Mouse (Mus musculus) limb, embryonic 15.5 days (tissue): Measurements from ENCODE around the gene Hsf5. TPM values are rescaled to one million over a fixed set of nuclear protein-coding genes. Genes with fewer than 3 reads are reported as not detected.
A peak's percentile ranks its signal among the peaks of the same experiment; 100 is the strongest.

Experiments
- ATAC-seq: fragments of 200-750 bp; cut with Nextera tagmentation; 2 replicates; pipeline ENCODE4 v1.8.0; 2017; ENCODE audit warnings: low read depth, moderate TSS enrichment; ENCODE audit not compliant: insufficient number of reproducible peaks, low FRiP score, low TSS enrichment
- H3K27ac ChIP-seq: fragments of 300-500 bp; sonication (generic); 2 replicates; pipeline ENCODE4 v1.5.1; 2015; ENCODE audit warnings: moderate library complexity, mild to moderate bottlenecking, inconsistent platforms
- H3K27me3 ChIP-seq: fragments of 300-500 bp; sonication (generic); 2 replicates; pipeline ENCODE4 v1.6.1; 2015; ENCODE audit warnings: inconsistent platforms
- H3K36me3 ChIP-seq: fragments of 300-500 bp; sonication (generic); 2 replicates; pipeline ENCODE4 v1.6.1; 2015; ENCODE audit warnings: inconsistent platforms
- H3K4me1 ChIP-seq: fragments of 300-500 bp; sonication (generic); 2 replicates; pipeline ENCODE4 v1.6.1; 2015; ENCODE audit warnings: inconsistent platforms
- H3K4me2 ChIP-seq: fragments of 300-500 bp; sonication (generic); 2 replicates; pipeline ENCODE4 v1.6.1; 2015; ENCODE audit warnings: mild to moderate bottlenecking, inconsistent platforms
- H3K4me3 ChIP-seq: fragments of 300-500 bp; sonication (generic); 2 replicates; pipeline ENCODE4 v1.5.1; 2015; ENCODE audit warnings: mild to moderate bottlenecking, inconsistent platforms
- H3K9ac ChIP-seq: fragments of 300-500 bp; sonication (generic); 2 replicates; pipeline ENCODE4 v1.6.1; 2015; ENCODE audit warnings: inconsistent platforms
- H3K9me3 ChIP-seq: fragments of 300-500 bp; sonication (generic); 2 replicates; pipeline ENCODE4 v1.6.1; 2016; ENCODE audit warnings: inconsistent platforms
- WGBS: fragments of 180-500 bp; shearing (Covaris S2); methylation state at CpG from one replicate; pipeline ENCODE4 v1.1.7; 2015; 5-methylcytosine and 5-hydroxymethylcytosine counted together
- polyA plus RNA-seq: library from polyadenylated mRNA; unstranded; fragments of >200 nt; fragmentation: Nextera tagmentation; extraction: Ambion mirVana; gene quantifications from 2 replicates; pipeline ENCODE4 v1.2.1, GENCODE M21; 2015

Hsf5 gene
- polyA plus RNA-seq, 1 experiment from 2014 or later, result 0.22 TPM

DNA sequence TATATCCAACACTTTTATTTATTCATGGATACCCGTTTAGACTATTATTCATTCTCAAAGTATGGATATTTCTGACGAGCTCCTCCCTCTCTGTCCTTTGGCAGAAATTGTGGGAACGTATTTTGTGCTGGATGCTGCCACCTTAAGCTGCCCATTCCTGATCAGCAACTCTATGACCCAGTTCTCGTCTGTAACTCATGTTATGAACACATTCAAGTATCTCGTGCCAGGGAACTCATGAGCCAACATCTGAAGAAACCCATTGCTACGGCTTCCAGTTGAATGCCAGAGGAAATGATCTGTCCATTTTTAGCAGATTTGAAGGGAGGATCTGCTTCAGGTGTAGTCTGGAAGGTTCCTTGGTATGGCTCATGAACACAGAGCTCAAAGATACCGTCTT is 3.0 kb upstream of the Hsf5 start:
- no peak for ATAC-seq
- Histone ChIP-seq H3K9me3 (no peaks in the 10 kb centered on the region), H3K4me2 (no peak overlapping the region), H3K9ac (no peak overlapping the region), H3K4me3 (no peak overlapping the region), H3K27ac (no peak overlapping the region), H3K27me3 (no peaks in the 10 kb centered on the region), H3K4me1 (peaks cover under 1% of the 10 kb centered on the region; the same call in 1 of the 2 replicates), H3K36me3 (peaks cover 96% of the 10 kb centered on the region)
- WGBS, result 88% methylated on average over 7 of the region's 7 CpGs

DNA sequence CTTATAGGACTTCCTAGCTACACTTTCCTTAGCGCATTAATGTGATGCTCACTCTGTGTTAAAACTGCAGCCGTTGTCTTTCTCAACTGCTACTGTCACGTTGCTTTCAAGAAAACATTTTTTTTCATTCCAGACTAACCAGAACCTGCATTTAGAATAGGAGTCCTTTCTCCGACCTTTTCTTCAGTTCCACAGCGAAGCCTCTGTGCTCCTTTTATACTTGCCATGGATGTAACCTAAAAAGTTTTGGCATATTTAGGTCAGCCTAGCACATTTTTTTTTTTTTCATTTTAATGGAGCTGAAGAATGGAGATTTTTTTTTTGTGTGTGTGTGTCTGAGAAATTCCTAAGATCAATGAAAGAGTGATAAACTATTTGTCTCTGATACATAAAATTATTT is 1.4 kb upstream of the Hsf5 start:
- H3K27me3 ChIP-seq, result no peaks in the 10 kb centered on the region

DNA sequence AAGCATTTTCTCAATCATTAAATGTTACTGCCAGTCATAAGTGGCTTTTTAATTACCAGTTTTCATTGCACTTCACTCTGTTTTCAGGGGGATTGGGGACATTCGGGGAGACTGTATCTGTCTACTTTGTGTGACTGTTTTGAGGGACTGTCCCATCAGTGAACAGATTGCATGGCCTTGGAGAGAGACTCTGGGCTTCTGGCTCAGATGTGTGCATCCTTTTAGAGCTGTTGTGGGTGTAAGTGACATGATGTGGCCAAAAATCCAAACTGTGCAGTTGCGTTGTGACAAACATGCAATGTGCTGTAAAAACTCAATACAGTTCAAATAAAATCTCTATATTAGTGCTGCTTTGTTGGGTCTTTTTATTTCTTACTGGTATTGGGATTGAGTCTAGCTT is 1.0 kb upstream of the Hsf5 start:
- 93% methylated on average over 2 of the region's 2 CpGs for WGBS
- H3K4me3 ChIP-seq, result no peak overlapping the region
- ATAC-seq, result no peak
- no peak overlapping the region for H3K27ac ChIP-seq
- no peaks in the 10 kb centered on the region for H3K4me1 ChIP-seq
- no peaks in the 10 kb centered on the region for H3K27me3 ChIP-seq
- H3K9ac ChIP-seq, result no peak overlapping the region
- H3K4me2 ChIP-seq, result no peak overlapping the region
- no peaks in the 10 kb centered on the region for H3K9me3 ChIP-seq
- peaks cover 79% of the 10 kb centered on the region for H3K36me3 ChIP-seq

More for the DNA sequence above, 1.4 kb upstream of the Hsf5 start:
- no peak for ATAC-seq
- Histone ChIP-seq H3K4me2 (no peak overlapping the region), H3K9ac (no peak overlapping the region), H3K27ac (no peak overlapping the region), H3K4me3 (no peak overlapping the region), H3K4me1 (no peaks in the 10 kb centered on the region), H3K9me3 (no peaks in the 10 kb centered on the region), H3K36me3 (peaks cover 83% of the 10 kb centered on the region)
- WGBS, result 94% methylated on average over 5 of the region's 5 CpGs

DNA sequence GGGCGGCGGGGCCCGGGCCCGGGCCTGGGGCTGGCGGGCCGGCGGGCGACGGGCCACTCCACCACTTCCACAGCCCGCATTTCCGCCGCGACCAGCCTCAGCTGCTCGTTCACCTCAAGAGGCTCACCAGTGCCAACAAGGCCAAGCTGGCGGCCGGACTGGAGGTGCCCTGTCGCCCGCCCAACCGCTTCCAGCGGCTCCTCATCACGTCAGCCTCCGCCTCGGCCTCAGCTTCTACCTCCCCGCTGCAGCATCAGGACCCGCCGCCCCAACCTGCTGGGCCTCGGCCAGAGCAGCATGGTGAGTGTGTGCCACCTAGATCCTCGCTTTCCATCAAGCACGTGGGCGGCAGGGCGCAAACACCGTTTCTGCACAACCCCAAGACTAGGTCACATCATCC is 642 bp downstream of the Hsf5 start:
- WGBS, result 93% methylated on average over 32 of the region's 32 CpGs
- no peak for ATAC-seq
- Histone ChIP-seq H3K4me2 (no peak overlapping the region), H3K36me3 (peaks cover 63% of the 10 kb centered on the region), H3K9me3 (no peaks in the 10 kb centered on the region), H3K9ac (no peak overlapping the region), H3K4me1 (no peaks in the 10 kb centered on the region), H3K27ac (no peak overlapping the region), H3K4me3 (no peak overlapping the region), H3K27me3 (no peaks in the 10 kb centered on the region)

DNA sequence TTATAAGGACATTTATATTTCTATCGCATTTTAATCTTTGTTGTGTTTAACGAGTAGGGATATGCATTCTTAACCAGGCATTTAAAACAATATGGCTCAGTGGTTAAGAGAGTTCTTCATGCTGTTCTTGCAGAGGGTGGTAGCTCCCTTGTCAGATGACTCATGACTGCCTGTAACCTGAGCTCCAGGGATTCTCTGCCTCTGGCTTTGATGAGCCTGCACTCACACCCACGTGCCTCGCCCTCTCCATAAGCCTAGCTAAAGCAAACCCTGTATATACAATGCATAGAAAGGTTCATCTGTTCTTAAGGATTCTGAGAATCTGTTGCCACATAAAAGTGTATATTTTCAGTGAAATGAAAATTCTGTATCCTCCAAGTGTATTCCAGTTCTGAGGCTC is 6.2 kb downstream of the Hsf5 start:
- Histone ChIP-seq H3K4me3 (no peak overlapping the region), H3K27ac (no peak overlapping the region), H3K9me3 (no peaks in the 10 kb centered on the region), H3K9ac (no peak overlapping the region), H3K27me3 (no peaks in the 10 kb centered on the region), H3K4me2 (no peak overlapping the region), H3K4me1 (no peaks in the 10 kb centered on the region), H3K36me3 (peaks cover 26% of the 10 kb centered on the region)
- 63% methylated on average over 4 of the region's 4 CpGs for WGBS
- ATAC-seq, result no peak

DNA sequence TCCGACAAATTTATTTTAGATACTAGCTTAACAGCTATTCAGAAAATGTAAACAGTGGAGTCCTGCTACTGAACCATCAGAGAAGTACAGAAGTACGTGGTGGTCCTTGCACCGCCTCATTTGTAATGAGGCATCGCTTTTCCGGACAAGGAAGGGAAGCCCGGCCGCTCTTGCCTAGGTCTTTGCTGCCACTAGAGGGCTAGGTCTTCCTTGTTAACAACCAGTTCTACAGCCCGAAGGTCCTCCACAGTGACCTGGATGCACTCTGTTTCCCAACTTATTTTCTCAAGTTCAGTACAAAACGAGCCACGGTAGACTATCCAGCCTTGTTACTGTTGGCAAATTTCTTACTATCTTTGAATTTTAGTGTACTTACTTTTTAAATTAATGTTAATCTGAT is 12.9 kb downstream of the Hsf5 start:
- H3K27ac ChIP-seq, result no peak overlapping the region
- H3K9ac ChIP-seq, result no peak overlapping the region
- 27% methylated on average over 10 of the region's 10 CpGs for WGBS

DNA sequence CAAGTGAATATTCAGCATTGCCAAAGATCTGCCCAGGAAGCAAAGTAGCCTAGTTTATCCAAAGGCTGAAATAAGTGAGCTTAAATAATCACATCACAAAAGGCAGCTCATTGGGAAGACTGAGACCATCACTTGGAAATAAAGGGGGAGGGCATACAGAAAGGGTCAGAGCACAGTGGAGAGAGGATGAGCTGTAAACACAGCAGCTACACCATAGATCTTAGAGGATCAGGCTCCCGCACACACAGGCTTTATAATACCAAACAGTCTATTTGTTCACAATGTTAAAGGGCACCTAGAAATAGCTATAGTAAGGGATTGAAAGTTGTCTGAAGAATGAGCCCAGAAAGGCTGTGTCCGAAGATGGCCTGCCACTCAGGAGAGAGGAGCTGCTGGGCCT is 21.8 kb downstream of the Hsf5 start:
- Histone ChIP-seq H3K4me3 (peak overlapping the region; percentile 47), H3K9ac (peak overlapping the region; percentile 55), H3K27ac (no peak overlapping the region), H3K4me2 (peak overlapping the region; percentile 78), H3K9me3 (no peaks in the 10 kb centered on the region), H3K36me3 (no peaks in the 10 kb centered on the region), H3K27me3 (no peaks in the 10 kb centered on the region), H3K4me1 (peaks cover 6% of the 10 kb centered on the region; the same call in 1 of the 2 replicates)
- 26% methylated on average over 2 of the region's 2 CpGs for WGBS
- ATAC-seq, result no peak

More for the DNA sequence above, 12.9 kb downstream of the Hsf5 start:
- Histone ChIP-seq H3K36me3 (peaks cover 3% of the 10 kb centered on the region; the same call in 1 of the 2 replicates), H3K4me2 (no peak overlapping the region), H3K4me3 (no peak overlapping the region), H3K27me3 (no peaks in the 10 kb centered on the region), H3K9me3 (no peaks in the 10 kb centered on the region), H3K4me1 (no peaks in the 10 kb centered on the region)
- ATAC-seq, result no peak

DNA sequence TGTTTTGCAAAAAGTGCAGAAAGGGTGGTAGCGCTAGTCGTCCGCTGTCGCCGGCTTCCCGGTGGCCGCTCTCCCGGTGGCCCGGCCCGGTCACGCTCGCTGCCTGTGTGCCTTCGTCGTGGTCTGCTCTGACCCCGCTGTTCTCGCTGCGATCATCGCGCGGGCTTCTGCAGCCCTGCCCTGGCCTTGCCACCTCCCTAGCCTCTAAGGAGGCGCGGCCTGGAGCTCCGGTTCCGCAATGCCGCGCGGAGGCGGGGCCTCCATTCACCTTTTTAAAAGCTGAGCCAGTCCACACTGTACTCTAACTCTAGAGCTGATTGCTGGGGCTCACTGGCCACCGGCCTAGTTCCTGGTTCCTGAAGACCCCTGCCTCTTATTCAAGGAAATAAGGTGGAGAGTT is 22.2 kb downstream of the Hsf5 start:
- no peak overlapping the region for H3K27ac ChIP-seq
- no peaks in the 10 kb centered on the region for H3K36me3 ChIP-seq
- peak overlapping the region; percentile 47 for H3K4me3 ChIP-seq
- no peaks in the 10 kb centered on the region for H3K9me3 ChIP-seq
- no peaks in the 10 kb centered on the region for H3K27me3 ChIP-seq
- peak overlapping the region; percentile 55 for H3K9ac ChIP-seq
- H3K4me1 ChIP-seq, result peaks cover 6% of the 10 kb centered on the region; the same call in 1 of the 2 replicates
- 2% methylated on average over 29 of the region's 29 CpGs for WGBS
- no peak for ATAC-seq
- H3K4me2 ChIP-seq, result peak overlapping the region; percentile 78

DNA sequence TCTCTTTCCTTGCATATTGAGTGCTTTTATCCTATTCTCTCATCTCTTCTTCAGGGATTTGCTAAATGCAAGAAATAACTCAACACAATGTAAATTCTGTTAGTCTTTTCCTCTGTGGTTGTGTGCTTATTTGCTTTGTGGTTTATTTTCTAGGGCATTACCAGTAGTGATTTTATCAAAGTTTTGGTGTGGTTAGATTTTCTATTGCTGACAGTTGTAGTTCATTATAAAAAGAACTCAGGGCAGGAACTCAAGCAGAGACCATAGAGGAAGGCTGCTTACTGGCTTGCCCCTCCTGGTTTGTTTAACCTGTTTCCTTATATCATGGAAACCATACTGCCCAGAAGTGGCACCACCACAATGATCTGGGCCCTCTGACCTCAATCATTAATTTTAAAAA is 25.9 kb downstream of the Hsf5 start:
- Histone ChIP-seq H3K4me2 (no peak overlapping the region), H3K27ac (no peak overlapping the region), H3K4me1 (peaks cover 6% of the 10 kb centered on the region; the same call in 1 of the 2 replicates), H3K36me3 (no peaks in the 10 kb centered on the region), H3K4me3 (no peak overlapping the region), H3K9me3 (no peaks in the 10 kb centered on the region), H3K27me3 (no peaks in the 10 kb centered on the region), H3K9ac (no peak overlapping the region)
- no peak for ATAC-seq

DNA sequence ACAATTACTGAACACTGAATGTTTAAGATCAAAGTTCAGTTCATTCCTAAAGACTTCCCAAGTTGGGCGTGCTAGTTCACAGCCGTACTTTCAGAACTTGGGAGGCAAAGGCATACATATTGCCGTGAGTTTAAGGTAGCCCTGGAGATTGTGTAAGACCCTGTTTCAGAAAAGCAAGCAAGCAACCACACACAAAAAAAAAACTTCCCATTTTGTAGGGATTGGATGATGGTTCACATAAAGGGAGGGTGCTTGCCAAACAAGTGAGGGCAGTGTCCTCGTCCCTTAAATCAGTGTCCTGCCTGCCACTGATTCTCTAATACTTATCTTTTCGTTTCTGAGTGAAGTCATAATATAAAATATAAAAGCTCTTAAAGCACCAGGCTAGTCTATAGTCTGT is 37.7 kb downstream of the Hsf5 start:
- WGBS, result 77% methylated on average over 5 of the region's 5 CpGs
- H3K27ac ChIP-seq, result no peak overlapping the region
- ATAC-seq, result no peak
- no peaks in the 10 kb centered on the region for H3K36me3 ChIP-seq
- H3K27me3 ChIP-seq, result no peaks in the 10 kb centered on the region
- no peak overlapping the region for H3K4me2 ChIP-seq
- no peaks in the 10 kb centered on the region for H3K9me3 ChIP-seq
- no peak overlapping the region for H3K4me3 ChIP-seq
- H3K4me1 ChIP-seq, result no peaks in the 10 kb centered on the region
- no peak overlapping the region for H3K9ac ChIP-seq

DNA sequence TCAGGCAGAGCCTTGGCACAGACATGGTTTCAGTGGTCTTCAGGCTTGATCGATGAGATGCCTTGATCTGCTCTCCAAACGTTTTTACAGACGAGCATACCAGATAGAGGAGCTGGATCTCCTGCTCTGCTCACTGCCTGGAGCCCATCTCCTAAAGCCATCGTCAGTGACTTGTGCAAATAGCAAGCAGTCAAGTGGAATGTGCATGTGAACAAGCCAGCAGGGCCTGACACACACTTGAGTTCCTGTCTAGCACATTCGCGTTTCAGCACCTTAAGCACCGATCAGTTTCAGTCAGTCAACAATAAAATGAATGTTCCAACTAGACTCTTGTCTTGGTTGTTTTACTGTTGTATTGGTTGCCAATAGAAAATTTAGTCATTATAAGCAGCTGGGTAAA is 42.3 kb downstream of the Hsf5 start:
- Histone ChIP-seq H3K9me3 (no peaks in the 10 kb centered on the region), H3K4me2 (no peak overlapping the region), H3K4me1 (peaks cover 5% of the 10 kb centered on the region), H3K9ac (no peak overlapping the region), H3K27ac (no peak overlapping the region), H3K27me3 (peaks cover 9% of the 10 kb centered on the region; the same call in 1 of the 2 replicates), H3K36me3 (no peaks in the 10 kb centered on the region), H3K4me3 (no peak overlapping the region)
- ATAC-seq, result no peak
- WGBS, result 66% methylated on average over 7 of the region's 7 CpGs

DNA sequence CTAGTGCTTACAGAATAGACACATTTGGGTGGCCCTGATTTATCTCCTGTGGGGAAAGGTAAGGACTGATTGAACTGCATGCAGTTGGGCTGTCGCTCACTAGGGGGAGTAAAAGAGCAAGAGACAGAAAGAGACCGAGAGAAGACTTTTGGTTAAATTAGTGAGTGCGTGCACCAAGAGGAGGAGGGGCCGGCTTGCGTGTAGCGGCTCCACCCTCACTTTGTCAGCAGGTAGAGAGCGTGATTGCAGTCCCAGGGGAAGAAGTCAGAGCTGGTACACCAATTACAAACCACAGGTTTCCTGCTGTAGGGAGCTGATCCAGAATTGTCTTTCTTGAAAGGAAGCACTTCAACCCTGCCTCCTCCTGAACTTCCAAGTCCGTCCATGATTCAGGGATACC is 45.4 kb downstream of the Hsf5 start, which contains the start of gene Rnf43:
Gene Rnf43, plus strand, starts transcription at position 316 of the 400 bp plus-strand sequence.
- under 1% methylated on average over 8 of the region's 8 CpGs for WGBS
- Histone ChIP-seq H3K27ac (peak within 1 kb of the TSS; percentile 54), H3K27me3 (peaks cover 12% of the 10 kb centered on the region; the same call in 1 of the 2 replicates), H3K4me1 (peaks cover 5% of the 10 kb centered on the region), H3K4me2 (peak within 1 kb of the TSS; percentile 72), H3K9ac (peak within 1 kb of the TSS; percentile 15; the same call in 1 of the 2 replicates), H3K36me3 (no peaks in the 10 kb centered on the region), H3K9me3 (no peaks in the 10 kb centered on the region), H3K4me3 (peak within 1 kb of the TSS; percentile 44)
- no peak for ATAC-seq

DNA sequence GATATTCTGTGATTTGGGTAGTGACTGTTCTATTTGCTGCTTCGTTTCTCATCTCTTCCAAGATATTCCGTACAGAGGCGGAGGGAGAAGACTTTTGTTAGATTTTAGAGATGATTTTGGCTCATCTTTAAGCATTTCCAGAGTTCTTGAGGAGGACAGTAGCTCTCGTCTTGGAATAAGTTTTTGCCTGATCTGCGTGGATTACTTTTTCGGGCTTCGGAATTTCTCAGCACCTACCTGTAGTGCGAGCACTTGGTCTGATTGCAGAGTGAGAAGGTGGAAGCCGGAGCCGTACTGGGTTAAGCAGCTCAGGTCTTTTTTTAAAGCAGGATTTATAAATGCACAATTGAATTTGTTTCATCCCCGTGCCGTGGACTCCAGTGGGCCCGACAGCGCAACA is 45.9 kb downstream of the Hsf5 start:
- peak overlapping the region; percentile 54 for H3K27ac ChIP-seq
- no peak for ATAC-seq
- 9% methylated on average over 14 of the region's 14 CpGs for WGBS

More for the DNA sequence above, 45.9 kb downstream of the Hsf5 start:
- no peaks in the 10 kb centered on the region for H3K9me3 ChIP-seq
- H3K4me3 ChIP-seq, result peak overlapping the region; percentile 44
- peak overlapping the region; percentile 15; the same call in 1 of the 2 replicates for H3K9ac ChIP-seq
- peak overlapping the region; percentile 72 for H3K4me2 ChIP-seq
- no peaks in the 10 kb centered on the region for H3K36me3 ChIP-seq
- peaks cover 5% of the 10 kb centered on the region for H3K4me1 ChIP-seq
- H3K27me3 ChIP-seq, result peaks cover 12% of the 10 kb centered on the region; the same call in 1 of the 2 replicates
